Mouse (Mus musculus): ENCODE data around the gene Gm49395.

Gene Gm49395

DNA sequence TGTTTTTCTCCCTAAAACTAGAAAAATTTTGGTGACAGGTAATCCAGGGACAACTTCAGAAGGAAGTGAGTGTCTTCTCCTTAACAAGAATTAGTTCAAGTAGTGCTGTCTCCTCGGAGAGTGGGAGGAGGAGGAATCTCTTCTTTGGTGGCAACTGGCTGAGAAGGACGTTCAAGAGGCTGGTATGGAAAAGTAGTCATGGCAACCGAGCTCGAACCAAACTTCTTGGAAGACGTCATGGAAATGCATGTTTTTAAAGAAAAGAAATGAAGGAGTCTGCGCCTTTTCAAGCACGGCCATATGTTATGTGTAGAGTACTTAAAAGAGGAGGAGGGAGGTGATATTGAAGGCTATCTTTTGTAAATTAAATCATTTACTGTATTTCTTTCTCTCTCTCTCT lies 49.2 kb downstream of the Gm49395 start:
- DNase-seq (ENCODE audit: low read depth, low spot score), result no peak

DNA sequence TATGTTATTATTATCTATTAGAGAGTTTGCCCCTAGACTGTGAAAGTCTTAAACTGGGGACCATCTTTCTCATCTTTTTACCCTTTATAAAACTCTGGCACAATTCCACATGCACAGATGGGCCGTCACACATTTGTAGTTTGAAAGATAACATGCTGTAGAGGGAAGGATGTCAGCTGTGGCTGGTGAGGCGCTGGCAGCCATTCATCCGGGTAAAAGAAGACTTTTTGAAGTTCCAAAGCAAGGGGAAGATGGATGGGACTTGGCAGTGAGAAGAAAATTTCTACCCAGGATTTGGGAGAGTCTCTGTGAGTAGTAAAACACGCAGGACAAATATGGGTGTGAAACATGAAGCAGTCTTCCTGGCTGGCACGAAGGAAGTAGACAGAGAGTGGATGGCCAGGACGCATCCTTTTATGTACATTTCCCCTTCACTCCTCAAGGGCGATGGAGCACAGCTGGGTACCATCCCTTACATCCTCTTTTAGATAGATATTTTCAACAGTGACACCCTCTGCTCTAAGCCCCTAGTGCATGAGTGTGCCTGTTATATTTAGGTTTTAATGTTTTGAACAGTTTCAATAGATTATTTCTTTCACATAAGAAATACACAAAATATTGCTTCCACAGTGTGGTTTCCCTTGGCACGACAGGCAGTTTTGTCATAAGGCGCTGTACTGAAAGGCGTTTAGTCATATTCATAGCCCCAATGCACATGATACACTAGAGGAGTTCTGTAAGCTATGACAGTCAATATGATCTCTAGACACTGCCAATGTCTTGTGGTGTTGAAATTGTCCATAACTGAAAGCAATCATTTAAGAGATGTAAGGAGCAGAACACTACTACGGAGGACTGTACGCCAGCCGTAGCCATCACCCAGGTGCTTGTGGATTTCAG lies 50.8 kb downstream of the Gm49395 start:
- no peak for DNase-seq (ENCODE audit: low read depth, low spot score)

DNA sequence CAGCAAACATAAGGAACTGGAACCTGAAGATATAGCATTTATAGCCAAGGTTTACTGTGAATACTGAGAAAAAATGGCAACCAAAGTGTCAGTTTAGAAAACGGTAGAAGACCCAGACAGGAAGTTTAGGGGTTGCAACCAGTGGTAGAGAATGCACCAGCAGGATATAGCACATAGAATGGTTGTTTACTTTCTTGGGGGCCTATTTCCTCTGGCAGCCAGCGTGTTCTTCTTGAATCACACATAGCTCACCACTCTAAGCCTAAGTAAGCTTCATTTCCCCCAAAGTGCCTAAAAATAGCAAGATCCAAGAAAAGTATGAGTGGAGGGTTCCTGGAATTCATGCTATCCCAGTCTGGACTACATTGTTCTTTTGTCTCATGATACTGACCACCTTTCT lies 59.1 kb downstream of the Gm49395 start:
- no peak for DNase-seq (ENCODE audit: low read depth, low spot score)

DNA sequence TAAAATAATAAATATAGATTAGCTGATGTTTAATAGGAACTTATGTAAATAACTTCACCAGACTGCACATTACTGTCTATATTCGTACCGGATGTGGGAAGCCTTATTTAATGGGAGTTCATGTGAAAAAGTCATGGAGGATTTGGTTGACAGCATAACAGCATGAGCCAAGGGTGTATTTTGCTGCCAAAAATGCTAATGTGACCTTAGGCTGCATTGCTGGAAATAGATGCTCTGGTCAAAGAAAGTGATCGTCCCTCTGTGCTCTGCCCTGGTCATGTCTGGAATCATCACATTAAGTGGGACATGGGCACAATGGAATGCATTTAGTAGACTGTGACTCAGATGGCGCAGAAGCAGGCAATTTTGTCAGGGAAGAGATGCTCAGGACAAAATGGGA lies 64.4 kb downstream of the Gm49395 start:
- no peak for DNase-seq (ENCODE audit: low read depth, low spot score)

DNA sequence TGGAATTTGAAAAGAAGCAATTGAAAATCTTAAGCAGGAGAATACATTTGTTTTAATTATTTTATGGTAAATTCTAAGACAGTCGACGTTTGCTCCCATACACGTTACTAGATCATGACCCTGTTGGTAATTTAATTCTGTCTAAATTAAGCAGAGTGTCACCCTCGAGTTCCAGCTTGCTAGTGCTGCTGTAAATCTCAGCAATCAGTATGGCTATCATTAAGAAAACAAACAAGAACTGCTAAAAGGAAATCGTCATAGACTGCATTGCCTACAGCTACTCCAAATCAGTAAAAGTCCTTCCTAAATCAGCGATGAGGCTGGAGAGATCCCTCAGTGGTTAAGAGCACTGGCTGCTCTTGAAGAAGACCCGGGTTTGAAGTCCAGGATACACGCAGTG lies 66.3 kb downstream of the Gm49395 start:
- no peak for DNase-seq (ENCODE audit: low read depth, low spot score)

DNA sequence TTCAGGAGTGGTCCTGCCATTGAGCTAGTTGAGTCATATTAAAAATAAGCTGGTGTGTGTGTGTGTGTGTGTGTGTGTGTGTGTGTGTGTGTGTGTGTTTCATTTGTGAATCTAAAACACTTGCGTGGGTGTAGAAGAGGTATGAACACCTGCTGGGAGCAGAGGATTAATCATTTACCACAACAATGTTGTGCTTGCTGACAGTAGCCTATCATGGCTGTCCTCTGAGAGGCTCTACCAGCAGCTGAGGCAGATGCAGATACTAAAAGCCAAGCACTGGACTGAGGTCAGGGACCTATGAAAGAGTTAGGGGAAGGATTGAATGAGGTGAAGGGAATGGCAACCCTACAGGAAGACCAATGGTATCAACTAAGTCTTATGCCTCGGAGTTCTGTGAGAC lies 68.6 kb downstream of the Gm49395 start:
- no peak for DNase-seq (ENCODE audit: low read depth, low spot score)

DNA sequence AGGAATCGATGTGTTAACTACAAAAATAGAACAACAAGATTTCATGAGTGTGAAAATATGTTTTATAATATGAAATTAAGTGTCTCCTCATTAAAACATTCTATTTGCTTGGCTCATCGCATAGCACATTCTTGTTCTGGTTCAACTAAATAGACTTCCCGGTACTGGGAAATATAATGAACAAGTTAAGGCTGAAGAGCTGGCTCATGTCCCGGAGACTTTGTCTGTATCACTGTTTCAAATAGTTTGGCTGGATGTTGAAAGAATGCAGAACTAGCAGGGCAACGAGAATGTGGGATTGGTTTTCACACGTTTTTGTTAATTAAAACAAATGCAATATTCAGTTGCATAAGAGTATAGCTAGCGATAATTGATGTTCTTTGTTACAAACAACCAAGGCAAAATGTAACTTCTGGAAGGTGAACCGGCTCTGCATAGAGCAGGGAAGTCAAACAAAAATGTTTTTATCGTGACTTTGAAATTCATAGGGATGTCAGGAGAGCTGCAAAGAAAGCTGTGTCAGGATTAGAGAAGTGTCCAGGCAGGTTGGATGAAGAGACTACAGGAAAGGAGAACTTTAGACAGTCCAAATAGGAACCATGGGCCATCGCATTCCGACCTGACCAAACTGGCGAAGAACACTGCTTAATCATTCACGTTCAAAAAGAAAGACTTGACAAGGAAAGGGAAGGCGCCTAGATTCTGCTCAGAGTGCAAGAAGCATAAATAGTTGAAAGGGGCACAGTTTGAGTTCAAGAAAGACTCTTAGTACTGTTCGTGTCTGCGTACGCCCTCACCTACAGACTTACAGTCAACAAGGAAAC lies 70.3 kb downstream of the Gm49395 start:
- DNase-seq (ENCODE audit: low read depth, low spot score), result no peak

DNA sequence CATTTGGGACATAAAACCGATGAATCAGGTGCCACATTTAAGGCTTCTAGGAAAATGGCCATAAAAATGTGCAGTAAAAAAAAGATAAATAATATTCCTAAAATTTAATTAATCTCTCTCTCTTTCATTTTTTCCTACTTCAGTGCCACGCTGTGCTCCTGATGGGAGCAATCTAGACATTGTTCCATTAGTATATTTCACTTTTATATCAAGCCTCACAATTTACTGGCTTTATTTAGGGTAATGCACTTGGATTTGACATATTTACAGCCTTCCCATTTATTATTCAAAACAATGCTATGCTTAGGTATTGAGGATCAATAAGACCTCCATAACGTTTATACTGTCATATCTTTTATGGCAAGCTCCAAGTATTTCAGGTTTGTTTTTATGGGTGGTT lies 76.3 kb downstream of the Gm49395 start:
- no peak for DNase-seq (ENCODE audit: low read depth, low spot score)

DNA sequence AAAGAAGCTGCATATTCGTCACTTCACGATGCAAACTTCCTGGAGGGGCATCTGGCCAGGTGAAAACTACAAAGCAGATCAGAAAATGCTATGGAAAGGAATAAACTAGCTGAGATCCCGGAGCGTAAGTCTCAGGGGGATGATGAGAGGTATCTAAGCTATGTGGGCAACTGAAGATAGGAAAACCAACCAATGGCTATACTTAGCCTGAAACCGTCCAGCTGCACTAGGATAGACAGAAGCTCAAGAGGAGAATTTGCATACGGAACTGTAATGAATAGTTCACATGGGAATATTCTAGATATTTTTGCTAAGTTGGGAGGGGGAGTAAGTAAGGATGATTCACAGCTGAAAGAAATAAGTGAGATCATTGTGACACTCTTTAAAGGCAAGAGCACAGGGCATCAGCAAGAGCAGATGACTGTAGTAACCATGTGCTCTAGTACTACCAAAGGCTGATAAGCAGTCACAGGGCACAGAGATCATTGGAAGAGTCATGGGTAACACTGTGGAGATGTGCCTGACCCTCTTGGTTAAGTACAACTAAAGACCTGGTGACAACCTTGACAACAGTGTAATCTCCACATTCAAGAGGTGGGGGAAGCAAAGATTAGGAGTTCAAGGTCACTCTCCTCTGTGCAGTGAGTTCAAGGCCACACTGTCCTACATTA lies 79.5 kb downstream of the Gm49395 start:
- no peak for DNase-seq (ENCODE audit: low read depth, low spot score)

DNA sequence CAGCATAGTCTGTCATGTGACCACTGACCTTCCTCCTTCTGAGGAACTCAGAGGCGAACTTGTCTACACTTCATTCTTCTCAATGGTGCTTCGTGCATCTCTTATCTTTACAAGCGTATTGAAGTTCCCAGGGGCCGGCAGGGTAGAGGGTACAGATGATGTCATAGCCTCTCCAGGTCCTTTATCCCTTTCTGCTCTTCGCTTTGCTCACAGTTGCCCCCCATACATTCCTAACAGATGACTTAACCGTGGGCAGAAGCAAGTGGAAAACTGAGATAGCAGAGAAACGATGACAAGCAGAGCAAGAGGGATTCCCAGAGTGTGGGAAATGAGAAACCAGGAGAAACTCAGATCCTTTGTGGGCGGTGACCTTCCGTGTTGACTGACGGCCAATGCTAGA lies 80.3 kb downstream of the Gm49395 start:
- no peak for DNase-seq (ENCODE audit: low read depth, low spot score)

DNA sequence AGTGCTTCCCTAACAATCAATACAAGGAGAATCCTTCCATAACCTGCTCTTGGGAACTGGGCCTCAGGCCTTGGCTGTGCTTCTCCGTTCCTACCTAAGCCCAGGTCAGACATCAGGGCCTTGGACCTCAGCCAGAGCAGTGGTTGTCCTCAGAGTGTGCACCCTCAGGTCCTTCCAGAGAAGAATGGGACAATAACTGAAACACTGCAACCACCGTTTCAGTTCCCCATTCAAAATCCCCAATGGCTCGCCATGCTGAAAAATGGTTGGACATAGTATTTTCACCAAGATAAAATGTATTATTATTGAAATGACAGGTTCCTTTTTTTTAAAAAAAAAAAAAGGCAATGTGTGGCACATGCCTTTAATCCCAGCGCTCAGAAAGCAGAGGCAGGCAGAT lies 81.0 kb downstream of the Gm49395 start:
- DNase-seq (ENCODE audit: low read depth, low spot score), result no peak

DNA sequence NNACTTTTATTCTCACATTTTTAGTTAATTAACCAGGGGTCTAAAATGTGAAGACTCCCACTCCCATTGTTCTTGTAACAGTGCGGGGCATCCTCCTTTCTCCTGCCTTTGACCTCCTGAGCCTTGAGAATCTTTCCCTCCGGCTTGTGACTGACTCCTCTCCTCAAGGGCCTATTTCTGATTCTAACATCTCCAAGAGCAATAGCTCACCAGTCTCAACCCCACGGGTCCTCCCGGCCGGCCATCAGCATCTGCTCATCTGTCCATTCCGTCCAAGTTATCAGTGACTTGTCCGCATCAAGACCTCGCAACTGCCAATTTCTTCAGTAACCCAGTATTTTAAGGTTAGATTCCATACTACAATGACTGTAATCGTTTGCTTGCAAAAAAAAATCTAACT lies 84.2 kb downstream of the Gm49395 start:
- no peak for DNase-seq (ENCODE audit: low read depth, low spot score)

DNA sequence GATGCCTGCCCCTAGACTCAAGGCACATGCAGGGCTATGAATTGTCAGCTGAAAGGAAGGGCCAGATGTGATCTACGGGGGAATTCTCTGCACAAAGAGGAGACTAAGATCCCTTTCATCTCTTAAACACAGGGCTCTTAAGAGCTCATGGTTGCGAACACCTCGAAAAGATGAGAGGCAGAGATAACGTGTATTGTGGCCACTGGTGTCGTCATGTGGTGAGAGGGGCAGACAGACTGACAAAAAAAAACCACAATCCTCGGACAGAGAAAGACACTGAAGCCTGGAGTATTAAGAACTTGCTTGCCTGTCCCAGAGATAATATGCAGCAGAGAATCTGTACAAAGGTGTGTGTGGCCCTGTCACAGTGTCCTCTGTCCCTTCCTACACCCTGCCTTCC lies 90.2 kb downstream of the Gm49395 start:
- DNase-seq (ENCODE audit: low read depth, low spot score), result no peak

DNA sequence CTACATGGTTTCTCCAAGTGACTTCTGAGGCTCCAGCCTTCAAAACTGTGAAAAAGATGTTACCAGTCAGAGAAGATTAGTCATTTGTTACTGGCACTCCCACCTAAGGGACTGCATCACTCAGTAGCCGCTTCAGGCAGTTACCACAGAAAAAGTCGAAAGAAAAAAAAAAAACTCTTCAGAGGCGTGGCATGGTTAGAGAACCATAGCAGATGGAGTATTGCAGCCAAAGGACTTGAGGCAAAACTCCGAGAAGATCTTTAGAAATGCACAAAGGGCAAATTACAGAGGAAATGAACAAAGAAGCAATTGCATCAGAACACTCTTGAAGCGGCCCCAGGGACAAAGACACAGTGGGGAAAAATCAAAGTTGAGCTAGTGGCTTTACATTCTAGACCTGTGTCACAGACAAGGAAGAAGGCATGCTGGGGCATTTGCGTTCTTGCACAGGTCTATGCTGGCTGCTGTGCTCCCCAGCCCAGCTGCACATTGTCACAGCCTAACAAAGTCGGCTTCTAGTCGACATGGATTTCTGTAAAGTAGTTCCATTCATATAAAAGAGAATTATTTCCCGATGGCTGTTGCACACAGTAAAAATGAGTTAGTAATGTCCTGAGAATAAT lies 95.4 kb downstream of the Gm49395 start:
- no peak for DNase-seq (ENCODE audit: low read depth, low spot score)

DNA sequence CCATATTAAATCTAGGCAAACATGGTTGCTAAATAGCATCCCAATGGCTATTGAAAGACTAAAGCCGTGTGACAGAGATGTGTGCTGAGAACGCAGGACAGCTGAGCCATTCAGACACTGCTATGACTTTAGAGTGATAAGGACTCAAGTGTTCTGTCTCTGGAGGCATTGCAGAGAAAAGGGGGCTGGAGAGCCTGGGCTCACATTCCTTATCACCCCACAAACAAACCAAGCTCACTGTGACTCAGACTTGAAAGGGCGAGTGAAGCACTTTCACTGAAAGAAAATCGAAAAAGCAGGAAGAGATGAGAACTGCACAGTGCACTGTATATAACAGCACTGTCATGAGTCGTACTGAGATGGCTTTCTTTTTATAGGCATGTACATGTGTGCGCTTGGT lies 96.4 kb downstream of the Gm49395 start:
- DNase-seq (ENCODE audit: low read depth, low spot score), result no peak

DNA sequence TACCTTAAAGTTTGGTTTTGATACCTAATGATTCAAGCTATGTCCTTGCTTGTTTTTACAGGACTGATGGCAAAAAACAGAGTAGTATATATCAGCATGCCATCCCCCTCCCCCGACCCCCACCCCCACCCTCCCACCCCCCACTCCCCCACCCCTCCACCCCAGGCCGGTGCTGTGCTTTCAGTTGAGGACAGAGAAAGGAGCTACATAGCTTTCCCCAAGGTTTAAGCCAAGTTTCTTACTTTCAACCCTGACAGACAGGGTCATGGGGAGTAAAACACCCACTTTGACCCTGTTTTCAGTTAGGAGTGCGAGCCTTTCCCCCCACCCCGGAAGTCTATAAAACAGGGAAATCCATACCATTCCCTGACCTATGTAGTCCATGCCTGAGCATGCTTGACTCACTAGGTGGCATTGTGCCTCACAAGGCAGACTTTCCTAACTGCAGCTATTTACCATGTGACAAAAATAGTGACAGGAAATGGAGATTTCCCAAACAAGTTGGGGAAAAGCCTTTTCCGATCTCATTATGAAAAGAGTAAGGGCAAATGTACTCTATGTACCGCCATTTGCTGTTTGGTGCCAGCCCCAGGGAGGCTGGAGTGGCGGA lies 98.2 kb downstream of the Gm49395 start:
- no peak for DNase-seq (ENCODE audit: low read depth, low spot score)

DNA sequence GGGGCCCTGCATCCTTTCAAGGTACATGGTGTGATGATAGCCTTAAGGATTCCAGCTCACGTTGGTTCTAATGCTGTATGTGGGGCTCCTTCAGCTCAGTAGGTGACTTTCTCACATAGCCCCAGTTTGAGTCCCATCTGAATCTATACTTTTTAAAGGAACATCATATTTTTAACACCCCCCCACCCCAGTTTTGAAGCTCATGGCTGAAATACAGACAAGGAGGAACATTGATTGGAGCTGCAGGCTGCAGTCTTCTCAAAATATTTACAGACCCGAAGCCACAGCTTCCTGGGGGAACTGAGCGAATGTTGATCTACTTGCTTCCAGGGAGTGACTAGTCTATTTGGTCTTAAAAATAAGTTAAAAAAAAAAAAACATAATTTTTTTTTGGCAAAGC lies 98.9 kb downstream of the Gm49395 start:
- no peak for DNase-seq (ENCODE audit: low read depth, low spot score)

DNA sequence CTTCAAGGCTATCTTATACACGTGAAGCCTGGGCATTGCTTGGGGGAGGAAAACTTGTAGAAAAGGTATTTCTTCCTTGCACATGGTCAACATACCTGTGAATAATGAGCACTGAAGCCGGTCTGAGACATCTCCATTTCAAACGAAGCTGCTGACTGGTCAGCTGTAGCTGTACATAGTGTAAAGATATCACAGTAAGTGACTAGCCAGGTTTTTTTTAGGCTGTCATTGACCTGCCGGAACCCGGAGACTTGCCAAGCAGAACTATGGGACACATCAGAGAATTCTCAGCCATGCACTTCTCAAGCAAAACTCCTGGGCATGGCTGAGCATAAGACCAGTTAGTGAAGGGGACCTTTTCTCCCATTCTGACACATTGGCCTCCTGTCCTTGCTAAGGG lies 99.6 kb downstream of the Gm49395 start:
- no peak for DNase-seq (ENCODE audit: low read depth, low spot score)

DNA sequence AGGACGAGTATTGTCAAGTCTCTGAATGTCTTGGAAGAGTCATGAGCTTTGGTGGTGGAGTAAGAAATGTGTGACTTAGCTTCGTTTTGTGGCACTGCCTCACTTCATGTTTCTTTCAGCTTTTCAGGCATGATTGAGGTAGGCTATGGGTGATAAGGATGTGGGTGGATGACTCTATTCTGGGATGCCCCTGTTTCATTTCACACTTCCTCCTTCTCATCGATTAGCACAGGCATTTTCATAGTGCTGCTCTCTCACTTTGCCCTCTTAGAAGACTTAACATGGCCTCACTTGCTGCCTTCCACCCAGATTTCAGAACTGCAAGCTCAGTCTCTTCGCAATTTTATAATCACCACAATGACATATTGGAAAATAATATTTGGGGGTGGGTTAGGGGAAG lies 102.1 kb downstream of the Gm49395 start:
- no peak for DNase-seq (ENCODE audit: low read depth, low spot score)

DNA sequence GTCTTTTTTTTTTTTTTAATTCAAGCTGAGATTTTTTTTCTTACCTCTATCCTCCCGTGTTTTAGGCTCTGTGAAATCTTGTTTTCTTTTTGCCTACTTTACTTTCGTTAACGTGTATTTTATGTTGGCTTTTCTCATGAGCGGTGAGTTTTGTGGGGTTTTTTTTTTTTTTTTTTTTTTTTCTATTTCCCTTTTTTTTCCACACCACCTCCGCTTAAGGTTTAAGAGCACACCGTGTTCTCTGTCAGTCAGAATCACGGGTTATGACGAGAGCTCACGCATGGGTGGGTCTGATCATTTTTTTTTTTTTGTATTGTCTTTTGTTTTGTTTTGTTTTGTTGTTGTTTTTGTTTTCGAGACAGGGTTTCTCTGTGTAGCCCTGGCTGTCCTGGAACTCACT lies 103.6 kb downstream of the Gm49395 start:
- DNase-seq (ENCODE audit: low read depth, low spot score), result no peak

DNA sequence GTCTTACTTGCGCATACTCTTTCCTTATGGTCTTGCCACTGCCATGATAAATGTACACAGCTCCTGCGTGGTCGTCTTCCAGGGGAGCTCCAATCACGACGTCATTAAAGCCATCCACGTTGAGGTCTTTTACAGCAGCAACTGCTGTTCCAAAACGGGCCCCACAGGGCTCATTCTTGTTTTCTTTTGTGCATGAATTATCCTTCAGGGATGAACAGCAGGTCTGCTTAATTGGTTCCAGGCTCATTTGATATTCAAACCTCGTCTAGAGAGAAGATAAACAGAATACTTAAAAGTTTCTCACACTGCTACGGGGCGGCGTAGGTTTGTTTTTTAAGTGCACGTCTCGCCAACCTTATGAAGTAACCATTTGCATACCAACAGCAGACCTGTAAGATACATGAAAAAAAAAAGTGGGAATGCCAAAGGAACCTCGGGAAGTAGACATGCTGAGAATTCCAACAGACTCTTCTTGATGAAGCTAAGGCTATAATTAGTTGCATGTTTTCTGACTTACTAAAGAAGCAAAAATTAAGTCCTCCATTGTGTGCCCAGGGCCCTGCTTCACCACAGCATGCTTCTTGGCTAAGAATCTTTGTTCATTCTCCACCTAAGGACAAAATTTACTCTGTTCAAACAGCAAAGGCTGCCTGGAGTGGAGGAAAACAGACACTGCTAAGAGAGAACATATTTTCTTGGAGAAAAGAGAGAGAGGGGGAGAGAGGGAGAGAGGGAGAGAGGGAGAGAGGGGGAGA lies 109.3 kb downstream of the Gm49395 start:
- no peak for DNase-seq (ENCODE audit: low read depth, low spot score)

Measured in embryo, embryonic 11.5 days (tissue).